Mouse (Mus musculus) spleen, adult 12 weeks (tissue): ENCODE results near the gene 4833439L19Rik.

Experiments used
- DNase-seq: peaks from one replicate; pipeline ENCODE4 v3.0.0; 2022; ENCODE audit warnings: low spot score

4833439L19Rik gene

GRCm38 (mm10) chr13:54582126-54582525 is 16.9 kb upstream of the 4833439L19Rik start:
- DNase-seq: no peak

DNA sequence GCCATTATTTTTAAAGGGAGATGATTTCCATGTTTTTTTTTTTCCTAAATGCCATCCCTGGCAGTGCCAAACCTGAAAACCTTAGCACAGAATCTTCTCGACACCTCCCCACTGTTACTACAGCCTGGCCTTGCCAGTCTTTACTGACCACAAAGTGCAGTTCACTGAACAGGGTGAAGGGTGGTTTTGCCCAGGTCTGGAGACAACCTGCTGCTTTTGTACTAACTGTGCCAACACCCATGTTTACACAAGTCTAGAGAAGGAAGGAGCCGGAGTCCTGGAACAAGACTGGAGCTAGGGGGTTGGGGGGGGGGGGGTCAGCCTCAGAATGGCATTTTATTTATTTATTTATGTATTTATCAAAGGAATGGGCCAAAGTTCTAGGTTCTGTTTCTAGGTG is 16.1 kb upstream of the 4833439L19Rik start:
- no peak for DNase-seq

DNA sequence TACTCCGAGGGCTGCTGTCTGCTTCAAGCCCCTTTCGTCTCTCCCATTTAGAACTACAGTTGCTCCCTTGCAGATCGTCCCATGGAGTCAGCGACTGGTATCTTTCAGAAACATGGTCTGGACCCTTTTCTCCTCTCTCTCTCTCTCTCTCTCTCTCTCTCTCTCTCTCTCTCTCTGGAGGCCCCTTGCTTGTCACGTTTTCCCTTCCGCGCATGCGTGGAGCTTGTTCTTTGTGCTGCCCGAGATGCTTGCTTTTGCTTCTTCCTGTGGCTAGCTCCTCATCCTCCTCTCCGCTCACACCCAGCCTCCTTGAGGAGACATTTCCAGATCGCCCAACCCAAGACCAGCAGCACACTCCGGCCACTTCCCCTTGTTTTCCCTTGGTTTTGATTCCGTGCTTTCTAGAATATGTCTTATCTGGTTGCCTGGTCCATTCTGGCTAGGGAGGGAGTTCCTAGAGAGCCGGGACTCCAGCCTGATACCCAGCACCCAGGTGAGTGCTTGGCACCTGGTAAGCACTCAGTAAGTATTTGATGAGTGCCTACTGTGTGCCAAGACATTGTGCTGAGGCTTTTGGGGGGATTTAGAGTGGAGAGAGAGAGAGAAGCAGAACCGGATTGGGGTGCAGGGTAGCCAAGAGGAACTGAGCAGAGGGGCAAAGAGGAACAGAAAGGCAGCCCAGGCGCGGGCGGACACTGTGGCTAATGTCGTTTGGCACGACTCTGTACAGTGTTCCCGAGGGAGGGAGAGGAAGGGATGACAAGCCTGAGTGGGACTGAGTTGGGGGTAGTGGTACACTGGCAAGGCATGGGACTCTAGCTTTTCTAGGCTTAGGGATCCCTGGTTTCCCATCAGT is 12.6 kb upstream of the 4833439L19Rik start:
- DNase-seq: no peak

GRCm38 (mm10) chr13:54575489-54575888 is 10.3 kb upstream of the 4833439L19Rik start:
- DNase-seq: no peak

GRCm38 (mm10) chr13:54574854-54575481 is 9.7 kb upstream of the 4833439L19Rik start, which contains the start of gene Arl10:
Arl10 (plus strand) TSS chr13:54575015.
- DNase-seq: peak; percentile 7

GRCm38 (mm10) chr13:54572621-54573020 is 7.4 kb upstream of the 4833439L19Rik start:
- no peak for DNase-seq

DNA sequence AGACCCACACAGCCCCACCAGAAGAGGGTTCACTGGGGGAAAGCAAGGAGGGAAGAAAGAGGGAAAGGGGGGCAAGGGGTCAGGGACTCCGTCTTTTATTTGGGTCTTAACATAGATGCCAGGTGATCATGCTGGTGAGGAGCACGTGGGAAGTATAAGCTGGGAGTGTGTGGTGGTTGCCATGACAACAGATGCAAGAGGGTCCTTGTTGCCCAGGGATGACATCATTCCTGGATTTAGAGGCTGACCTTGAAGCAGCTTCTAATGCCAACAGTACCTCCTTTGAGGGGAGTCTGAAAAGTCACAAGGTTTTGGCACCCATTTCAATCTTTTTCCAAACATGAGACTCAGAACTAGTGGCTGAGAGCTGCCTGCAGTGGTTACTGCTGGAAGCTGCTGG is 6.4 kb upstream of the 4833439L19Rik start:
- no peak for DNase-seq

GRCm38 (mm10) chr13:54570736-54571135 is 5.5 kb upstream of the 4833439L19Rik start:
- DNase-seq: no peak

DNA sequence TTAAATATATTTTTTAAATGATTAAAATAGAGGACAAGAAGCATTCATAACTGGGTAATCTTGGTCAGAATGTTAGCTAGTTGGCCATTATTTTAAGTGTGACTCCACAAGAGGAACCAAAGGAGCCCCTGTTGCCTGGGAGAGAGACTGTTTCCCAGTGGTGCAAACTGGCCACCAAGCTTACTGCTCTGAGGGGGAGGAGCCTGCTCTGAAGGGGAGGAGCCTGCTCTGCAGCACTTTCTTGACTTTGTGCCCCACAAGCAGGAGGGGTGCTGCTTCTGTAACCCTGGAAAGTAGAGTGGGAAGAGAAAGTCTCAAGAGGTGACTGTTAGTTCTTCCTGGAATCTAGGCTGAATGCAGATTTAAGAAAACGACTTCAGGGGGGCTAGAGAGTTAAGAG is 4.0 kb upstream of the 4833439L19Rik start:
- no peak for DNase-seq

GRCm38 (mm10) chr13:54568380-54568779 is 3.1 kb upstream of the 4833439L19Rik start:
- no peak for DNase-seq

DNA sequence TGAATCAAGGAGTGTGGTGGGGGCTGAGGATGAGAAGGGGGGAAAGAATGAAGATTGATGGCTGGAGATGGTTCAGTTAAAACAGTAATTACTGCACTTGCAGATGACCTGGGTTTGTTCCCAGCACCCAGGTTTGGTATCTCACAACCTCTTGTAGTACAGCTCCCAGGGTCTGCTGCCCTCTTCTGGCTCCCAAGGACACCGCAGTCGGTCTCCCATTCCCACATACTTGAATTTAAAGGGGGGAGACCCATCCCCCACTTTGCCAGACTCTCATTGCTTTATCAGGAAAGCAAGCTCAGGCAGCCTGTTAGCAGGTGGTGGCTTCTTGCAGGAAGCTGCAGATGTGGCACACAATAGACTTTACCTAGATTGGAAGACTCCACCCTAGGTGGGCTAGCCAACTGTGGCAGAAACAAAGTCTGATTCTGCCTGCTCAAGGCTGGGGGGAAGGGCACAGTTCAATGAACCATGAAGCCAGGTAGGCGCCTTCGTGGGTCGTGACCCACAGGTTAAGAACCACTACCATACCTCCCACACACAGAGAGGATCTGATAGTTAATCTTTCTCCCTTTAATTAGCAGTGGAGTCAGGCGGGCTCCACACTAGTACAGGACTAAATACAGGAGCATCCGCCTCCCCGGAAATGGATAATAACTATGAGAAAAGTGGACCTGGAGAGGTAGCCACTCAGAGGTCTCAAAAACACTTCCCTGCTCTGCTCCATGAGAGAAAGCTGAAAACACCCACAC is 535 bp upstream of the 4833439L19Rik start:
- DNase-seq: no peak

DNA sequence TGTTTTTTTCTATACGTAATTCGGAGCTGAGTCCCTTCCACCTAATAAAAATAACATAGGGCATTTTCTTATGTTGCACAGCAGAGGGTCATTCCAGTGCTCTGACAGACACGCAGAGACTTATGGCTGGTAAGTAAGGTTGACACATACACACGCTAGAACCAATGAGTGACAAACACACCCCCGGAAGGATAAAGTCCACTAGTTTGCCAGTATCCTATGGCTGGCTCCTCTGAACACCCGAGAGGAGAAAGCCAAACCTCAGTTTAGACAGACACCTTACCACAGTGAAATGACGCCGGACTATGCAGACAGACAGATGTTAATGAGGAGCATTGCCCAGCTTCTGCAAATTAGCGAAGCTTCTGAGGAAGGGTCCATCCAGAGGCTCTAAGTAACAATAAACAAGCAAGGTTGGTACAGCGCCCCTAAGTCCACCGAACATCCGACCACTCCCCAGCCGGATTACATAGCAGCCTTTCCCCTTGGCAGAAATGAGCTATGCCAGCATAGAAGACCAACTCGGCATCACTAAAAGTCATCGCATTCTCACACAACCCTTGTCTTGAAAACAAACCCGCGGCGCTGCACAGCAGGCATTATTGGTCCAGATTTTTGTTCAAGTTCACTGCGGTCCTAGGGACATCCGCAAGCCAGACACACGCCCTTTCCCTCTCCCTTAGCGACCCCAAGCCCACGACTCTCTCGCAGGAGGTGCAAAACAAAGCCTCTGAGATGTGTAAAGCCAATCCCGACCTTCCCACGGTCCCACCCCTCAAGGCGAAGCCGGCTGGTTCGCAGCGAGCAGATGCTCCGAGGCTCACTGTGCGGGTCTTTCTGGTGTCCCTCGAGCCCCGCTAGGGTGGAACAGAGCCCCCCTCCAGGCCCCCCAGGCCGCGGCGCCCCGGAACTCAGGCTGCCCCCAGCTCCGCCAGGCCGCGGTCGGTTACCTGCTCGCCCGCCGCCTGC is 719 bp downstream of the 4833439L19Rik start:
- DNase-seq: no peak

DNA sequence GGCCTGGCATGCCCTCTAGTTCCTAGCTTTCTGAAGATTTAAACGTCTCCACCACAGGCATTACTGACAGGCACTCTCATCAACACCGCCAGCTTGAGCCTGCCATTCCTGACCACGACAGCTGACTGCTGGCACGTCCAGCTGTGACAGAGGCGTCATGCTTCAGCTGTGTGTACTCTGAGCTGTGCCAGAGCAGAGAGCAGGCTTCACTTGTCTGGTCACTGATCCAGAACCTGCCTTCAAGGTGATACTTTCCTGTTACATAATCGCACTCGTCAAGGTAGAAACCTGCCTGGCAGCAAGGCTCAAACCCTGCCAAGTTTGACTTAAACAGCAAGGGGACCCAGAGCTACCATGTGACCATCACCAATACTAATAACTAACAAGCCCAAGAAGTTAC is 2.7 kb downstream of the 4833439L19Rik start:
- no peak for DNase-seq

DNA sequence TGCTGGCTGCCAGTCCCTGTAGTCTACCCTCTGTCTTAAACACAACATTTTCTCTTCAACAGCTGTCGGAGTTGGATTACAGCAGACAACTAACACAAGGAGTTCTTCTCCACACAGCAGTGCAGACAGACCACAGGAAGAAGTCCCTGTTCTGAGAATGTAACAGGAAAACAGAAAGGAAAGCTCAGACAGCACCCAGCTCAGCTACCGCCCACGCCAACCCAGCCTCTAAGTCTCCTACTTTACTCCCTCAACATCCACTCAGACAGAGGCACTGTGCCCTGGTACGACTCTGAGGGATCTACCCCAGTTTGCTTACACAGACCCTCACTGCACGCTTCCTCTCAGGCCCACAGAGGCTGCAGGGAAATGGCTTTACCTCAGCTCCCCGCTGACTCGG is 4.6 kb downstream of the 4833439L19Rik start:
- no peak for DNase-seq

GRCm38 (mm10) chr13:54559656-54560055 is 5.6 kb downstream of the 4833439L19Rik start:
- DNase-seq: no peak

DNA sequence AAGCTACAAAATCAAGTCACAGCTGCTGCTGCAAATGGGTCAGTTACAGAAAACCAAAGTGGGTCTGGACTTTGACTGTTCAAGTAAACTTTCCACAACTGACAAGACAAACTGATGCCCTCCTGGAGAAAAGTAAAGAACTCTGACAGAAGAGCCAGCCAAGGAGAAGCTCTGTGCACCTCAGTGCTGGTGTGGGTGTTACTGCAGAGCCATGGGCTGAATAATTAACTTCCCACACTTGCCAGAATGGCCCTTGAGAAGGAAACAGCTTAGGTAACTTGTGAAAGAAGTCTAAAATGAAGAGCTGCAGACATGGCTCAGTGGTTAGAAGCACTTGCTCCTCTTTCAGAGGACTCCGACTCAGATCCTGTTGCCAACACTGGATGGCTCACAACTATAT is 7.6 kb downstream of the 4833439L19Rik start:
- DNase-seq: no peak

DNA sequence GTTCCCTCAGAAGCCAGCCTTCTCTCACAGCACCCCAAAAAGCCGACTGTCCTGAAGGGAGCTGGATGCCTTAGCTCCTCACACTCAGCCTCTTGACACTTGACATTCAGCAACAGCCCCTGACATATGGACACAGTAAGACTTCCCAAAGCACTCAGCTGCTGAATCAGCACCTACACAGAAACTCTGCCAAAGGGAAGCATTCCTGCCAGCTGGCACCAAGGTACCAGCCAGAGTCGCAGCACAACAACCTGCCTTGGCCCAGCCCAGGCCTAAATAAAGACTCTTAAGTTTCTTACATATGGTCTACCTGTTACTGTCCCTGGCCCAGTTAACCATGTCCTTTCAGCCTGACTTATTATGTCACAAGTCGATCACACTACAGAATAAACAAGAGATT is 8.4 kb downstream of the 4833439L19Rik start:
- no peak for DNase-seq

DNA sequence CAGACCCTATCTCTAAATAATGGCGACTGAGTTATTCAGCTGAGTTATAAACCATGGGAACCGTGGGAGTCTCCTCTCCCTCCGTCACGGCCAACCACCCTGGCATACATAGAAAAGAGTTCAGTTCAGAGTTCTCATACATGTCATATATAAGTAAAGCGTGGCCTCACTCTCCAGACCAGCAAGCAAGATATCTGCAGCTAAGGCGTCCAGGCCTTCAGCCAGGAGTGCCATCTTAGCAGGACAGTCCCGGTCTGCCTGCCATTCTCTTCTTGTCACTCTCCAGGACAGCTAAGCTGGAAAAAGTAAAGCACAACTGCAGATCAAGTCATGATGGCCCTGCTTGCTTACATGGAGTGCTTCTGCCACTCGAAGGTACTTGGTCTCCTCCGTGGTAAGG is 9.1 kb downstream of the 4833439L19Rik start:
- DNase-seq: no peak

DNA sequence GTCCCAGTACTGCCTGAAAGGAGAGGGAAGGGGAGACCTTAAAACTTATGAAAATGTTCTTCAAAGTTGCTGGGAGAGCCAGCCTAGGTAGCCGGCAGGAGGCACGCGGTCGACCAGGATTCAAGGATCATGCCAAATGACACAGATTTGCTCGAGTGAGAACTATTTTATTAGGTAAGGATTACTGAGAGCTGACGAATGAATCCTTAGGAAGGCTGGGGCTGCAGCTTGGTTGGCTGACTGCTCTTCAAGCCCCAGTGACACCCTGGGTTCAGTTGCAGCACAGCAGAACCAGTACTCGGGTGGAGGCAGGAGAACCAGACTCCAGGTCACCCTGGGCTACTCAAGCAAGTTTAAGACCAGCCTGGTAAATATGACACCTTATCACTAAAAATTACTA is 17.2 kb downstream of the 4833439L19Rik start:
- no peak for DNase-seq

- no peak for DNase-seq
Observed at GRCm38 (mm10) chr13:54532134-54532533, 33.1 kb downstream of the 4833439L19Rik start.

GRCm38 (mm10) chr13:54527140-54527539 is 38.1 kb downstream of the 4833439L19Rik start:
- DNase-seq: no peak

GRCm38 (mm10) chr13:54521181-54521580 is 44.1 kb downstream of the 4833439L19Rik start:
- DNase-seq: no peak
